Mouse (Mus musculus) lung, postnatal 0 days (tissue): ENCODE measurements at regions not wholly inside any gene's neighbourhood (a gene's known extent, or its start where the extent isn't known, plus 50 kb on each side); places are given as distances from the start of the nearest gene placed in this dataset.
A peak's percentile ranks its signal among the peaks of the same experiment; 100 is the strongest.

Experiments used
- ATAC-seq: fragments of 200-750 bp; cut with Nextera tagmentation; 2 replicates; pipeline ENCODE4 v1.8.0; 2017; ENCODE audit warnings: moderate library complexity
- DNase-seq: peaks from one replicate; pipeline ENCODE4 v3.0.0-alpha.2; 2016; ENCODE audit warnings: low spot score
- H3K27ac ChIP-seq: fragments of 300-500 bp; sonication (generic); 2 replicates; pipeline ENCODE4 v1.5.1; 2014; ENCODE audit warnings: antibody characterized with exemption, mild to moderate bottlenecking, low read length, mixed read lengths
- H3K27me3 ChIP-seq: fragments of 300-500 bp; sonication (generic); replicated peaks from 2 replicates; pipeline ENCODE4 v1.6.1; 2014; ENCODE audit warnings: low read length, mixed read lengths; ENCODE audit not compliant: insufficient read depth
- H3K36me3 ChIP-seq: fragments of 300-500 bp; sonication (generic); 2 replicates; pipeline ENCODE4 v1.6.1; 2014; ENCODE audit warnings: low read length, mixed read lengths; ENCODE audit not compliant: insufficient read depth
- H3K4me1 ChIP-seq: fragments of 300-500 bp; sonication (generic); 2 replicates; pipeline ENCODE4 v1.6.1; 2014; ENCODE audit warnings: antibody characterized with exemption, low read depth, low read length, mixed read lengths; ENCODE audit not compliant: insufficient read depth
- H3K4me2 ChIP-seq: fragments of 300-500 bp; sonication (generic); replicated peaks from 2 replicates; pipeline ENCODE4 v1.6.1; 2014; ENCODE audit warnings: low read depth, mild to moderate bottlenecking, low read length, moderate library complexity, mixed read lengths
- H3K4me3 ChIP-seq: fragments of 300-500 bp; sonication (generic); 2 replicates; pipeline ENCODE4 v1.5.1; 2014; ENCODE audit warnings: low read depth, low read length
- H3K9ac ChIP-seq: fragments of 300-500 bp; sonication (generic); replicated peaks from 2 replicates; pipeline ENCODE4 v1.6.1; 2014; ENCODE audit warnings: low read depth, mild to moderate bottlenecking
- H3K9me3 ChIP-seq: fragments of 300-500 bp; sonication (generic); 2 replicates; pipeline ENCODE4 v1.6.1; 2016; ENCODE audit warnings: low read length, mixed read lengths
- CTCF ChIP-seq: IDR thresholded peaks from 2 replicates; pipeline ENCODE4 v1.5.1; 2016; ENCODE audit warnings: antibody characterized with exemption, mild to moderate bottlenecking
- EP300 ChIP-seq: IDR thresholded peaks from 2 replicates; pipeline ENCODE4 v1.6.1; 2016; ENCODE audit warnings: antibody characterized with exemption, mild to moderate bottlenecking, control low read depth
- WGBS: fragments of 180-500 bp; shearing (Covaris S2); extraction: QIAGEN DNeasy Blood & Tissue Kit; methylation state at CpG from one replicate; pipeline ENCODE4 v1.1.7; 2014; 5-methylcytosine and 5-hydroxymethylcytosine counted together

DNA sequence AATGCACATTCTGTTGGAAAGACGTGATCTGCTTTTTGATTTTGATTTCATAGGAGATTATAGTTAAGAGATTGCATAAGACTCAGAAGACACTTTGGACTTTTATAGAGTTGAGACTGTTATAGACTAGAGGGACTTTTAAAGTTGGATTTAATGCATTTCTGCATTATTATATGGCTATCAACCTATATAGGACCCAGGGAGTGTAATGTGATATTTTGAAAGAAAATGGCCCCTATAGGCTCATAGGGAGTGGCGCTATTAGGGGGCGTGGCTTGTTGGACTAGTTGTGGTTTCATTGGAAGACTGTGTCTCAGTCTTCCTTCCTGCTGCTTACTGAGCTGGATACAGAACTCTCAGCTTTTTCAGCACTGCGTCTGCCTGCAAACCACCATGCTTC lies 186.9 kb upstream of the Igfbp7 start:
- no peaks in the 10 kb centered on the region for H3K36me3 ChIP-seq
- H3K4me2 ChIP-seq: no peak overlapping the region
- no peak overlapping the region for H3K27ac ChIP-seq
- ATAC-seq (no peak), DNase-seq (no peak)
- H3K4me1 ChIP-seq: no peaks in the 10 kb centered on the region
- H3K27me3 ChIP-seq: no peaks in the 10 kb centered on the region
- H3K9me3 ChIP-seq: no peaks in the 10 kb centered on the region
- no peak overlapping the region for H3K4me3 ChIP-seq
- 86% methylated on average over 4 of the region's 4 CpGs for WGBS
- TF ChIP-seq EP300 (no peak), CTCF (no peak)
- no peak overlapping the region for H3K9ac ChIP-seq

DNA sequence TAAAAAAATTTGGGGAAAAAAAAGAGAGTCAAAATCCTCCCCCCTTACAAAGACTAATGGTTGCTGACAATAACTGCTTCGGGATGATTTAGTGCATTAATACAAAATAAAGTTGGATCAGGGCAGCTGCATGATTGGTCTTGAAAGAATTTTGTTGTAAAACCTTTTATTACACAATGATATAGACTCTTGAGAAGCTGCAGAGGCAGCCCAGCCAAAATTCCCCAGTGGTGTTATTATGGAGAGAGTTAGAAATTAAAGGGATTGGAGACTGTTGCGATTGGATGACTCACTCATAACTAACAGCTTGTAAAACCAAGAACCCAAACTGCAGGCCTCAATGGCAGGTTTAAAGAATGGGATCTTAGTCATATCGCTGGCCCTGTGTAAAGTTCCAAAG lies 181.4 kb upstream of the Igfbp7 start:
- no peaks in the 10 kb centered on the region for H3K36me3 ChIP-seq
- no peak overlapping the region for H3K9ac ChIP-seq
- no peak overlapping the region for H3K4me3 ChIP-seq
- H3K4me1 ChIP-seq: no peaks in the 10 kb centered on the region
- ATAC-seq (no peak), DNase-seq (no peak)
- TF ChIP-seq EP300 (no peak), CTCF (no peak)
- H3K4me2 ChIP-seq: no peak overlapping the region
- H3K27me3 ChIP-seq: no peaks in the 10 kb centered on the region
- H3K9me3 ChIP-seq: no peaks in the 10 kb centered on the region
- WGBS: 88% methylated on average over 3 of the region's 3 CpGs
- H3K27ac ChIP-seq: no peak overlapping the region

DNA sequence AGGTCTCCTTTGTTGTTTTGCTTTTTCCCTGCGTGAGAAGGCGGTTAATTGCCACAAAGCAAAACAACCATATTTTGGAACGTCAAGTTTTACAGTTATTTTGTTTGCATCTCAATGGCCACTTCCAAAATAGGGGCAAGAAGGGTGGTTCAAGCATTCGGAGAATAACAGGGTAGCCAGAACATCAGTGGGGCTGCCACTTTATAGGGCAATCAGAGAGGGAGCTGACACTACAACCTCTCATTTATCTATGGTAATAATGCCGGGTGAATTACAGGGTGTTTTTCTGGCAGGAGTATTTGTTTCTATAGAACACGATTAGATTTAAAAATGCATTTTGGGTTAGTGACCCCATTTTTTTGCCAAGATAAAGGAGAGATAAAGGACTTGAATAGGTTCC lies 173.9 kb upstream of the Igfbp7 start:
- no peak overlapping the region for H3K27ac ChIP-seq
- TF ChIP-seq CTCF: no peak
- no peak for TF ChIP-seq EP300
- H3K4me3 ChIP-seq: no peak overlapping the region
- H3K36me3 ChIP-seq: no peaks in the 10 kb centered on the region
- no peaks in the 10 kb centered on the region for H3K9me3 ChIP-seq
- no peaks in the 10 kb centered on the region for H3K27me3 ChIP-seq
- ATAC-seq: no peak
- WGBS: 60% methylated on average over 6 of the region's 6 CpGs
- peaks cover 6% of the 10 kb centered on the region; the same call in 1 of the 2 replicates for H3K4me1 ChIP-seq
- no peak overlapping the region for H3K9ac ChIP-seq
- DNase-seq: no peak
- H3K4me2 ChIP-seq: 0 out of 2 replicates have a peak overlapping the region, but pooled peaks have one; percentile 22

DNA sequence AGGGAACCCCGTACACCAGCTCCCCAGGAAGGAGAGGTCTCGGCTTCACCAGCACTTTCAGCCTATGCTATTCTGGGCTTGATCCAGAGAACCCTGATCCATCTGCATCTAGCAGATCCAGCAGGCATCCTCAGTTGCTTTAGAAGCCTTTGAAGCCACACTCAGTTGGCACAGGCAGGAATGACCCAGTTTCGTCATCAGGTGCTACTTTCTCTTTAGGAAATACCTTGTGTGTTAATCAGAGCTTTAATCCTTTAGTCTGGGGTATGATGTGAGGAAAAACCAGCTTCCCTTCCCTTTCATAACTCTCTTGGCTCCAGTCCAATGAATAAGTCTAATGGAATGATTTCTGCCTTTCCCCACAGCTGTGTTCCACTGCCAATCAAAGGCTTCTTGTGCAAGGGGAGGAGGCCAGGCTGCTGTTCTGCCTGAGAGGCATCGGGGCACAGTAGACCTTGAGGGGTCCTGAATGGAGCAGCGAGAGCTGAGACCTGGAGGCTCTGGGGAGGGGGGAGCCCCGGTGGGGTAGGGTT lies 173.3 kb upstream of the Igfbp7 start:
- 25% methylated on average over 6 of the region's 6 CpGs for WGBS
- Histone ChIP-seq H3K4me2 (0 out of 2 replicates have a peak overlapping the region, but pooled peaks have one; percentile 22), H3K27ac (no peak overlapping the region)

DNA sequence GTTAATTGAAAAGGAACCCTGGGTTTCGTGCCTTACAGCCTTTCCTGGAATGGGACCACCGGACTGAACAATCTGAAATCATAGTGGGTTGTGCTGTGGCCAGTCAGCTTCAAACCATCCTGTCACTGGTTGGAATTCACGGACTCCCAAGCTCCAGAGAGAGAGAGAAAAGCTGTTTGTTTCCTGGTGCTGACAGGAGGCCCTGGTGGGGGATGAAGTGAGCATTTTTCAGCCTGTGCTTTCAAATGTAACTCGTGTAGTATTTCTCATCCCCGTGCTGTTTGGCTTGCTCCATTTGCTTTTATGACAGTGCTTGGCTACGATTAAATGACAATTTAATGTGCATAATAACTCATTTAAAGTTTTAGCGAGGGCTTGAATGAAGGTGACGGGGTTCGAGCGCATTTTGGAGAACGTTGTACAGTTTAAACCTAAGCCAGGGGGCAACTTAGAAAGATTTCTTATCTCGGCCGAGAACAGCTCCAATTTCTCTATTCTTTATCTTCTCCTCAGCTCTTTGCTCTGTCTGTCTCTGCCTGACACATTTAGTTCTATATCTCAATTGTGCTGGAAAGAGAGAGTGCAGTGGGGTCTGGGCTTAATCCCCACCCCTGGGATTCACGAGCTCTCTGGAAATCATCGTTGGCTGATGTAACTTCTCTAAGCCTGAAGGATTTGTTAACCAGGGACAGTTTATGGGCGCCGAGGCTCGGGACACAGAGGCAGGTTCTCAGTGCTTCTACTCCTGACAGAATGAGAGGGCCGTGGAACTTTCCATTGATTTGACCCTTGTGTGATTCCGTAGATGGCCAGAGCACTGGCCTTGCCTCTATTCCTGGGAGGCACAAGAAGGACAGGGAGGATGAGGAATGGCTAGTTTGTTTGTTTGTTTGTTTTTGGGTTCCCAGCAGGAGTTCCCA lies 172.2 kb upstream of the Igfbp7 start:
- H3K9me3 ChIP-seq: no peaks in the 10 kb centered on the region
- H3K9ac ChIP-seq: no peak overlapping the region
- DNase-seq (peak; percentile 32), ATAC-seq (no peak)
- no peaks in the 10 kb centered on the region for H3K27me3 ChIP-seq
- H3K4me3 ChIP-seq: no peak overlapping the region
- 42% methylated on average over 20 of the region's 20 CpGs for WGBS
- no peak for TF ChIP-seq CTCF
- no peak for TF ChIP-seq EP300
- H3K4me2 ChIP-seq: no peak overlapping the region
- peaks cover 6% of the 10 kb centered on the region; the same call in 1 of the 2 replicates for H3K4me1 ChIP-seq
- H3K36me3 ChIP-seq: no peaks in the 10 kb centered on the region
- H3K27ac ChIP-seq: no peak overlapping the region

More for the DNA sequence above, 173.3 kb upstream of the Igfbp7 start:
- ATAC-seq: peak; percentile 87
- no peaks in the 10 kb centered on the region for H3K36me3 ChIP-seq
- DNase-seq: peak; percentile 94
- H3K4me3 ChIP-seq: no peak overlapping the region
- H3K9ac ChIP-seq: no peak overlapping the region
- peaks cover 6% of the 10 kb centered on the region; the same call in 1 of the 2 replicates for H3K4me1 ChIP-seq
- no peaks in the 10 kb centered on the region for H3K9me3 ChIP-seq
- TF ChIP-seq CTCF (no peak), EP300 (no peak)
- H3K27me3 ChIP-seq: no peaks in the 10 kb centered on the region

DNA sequence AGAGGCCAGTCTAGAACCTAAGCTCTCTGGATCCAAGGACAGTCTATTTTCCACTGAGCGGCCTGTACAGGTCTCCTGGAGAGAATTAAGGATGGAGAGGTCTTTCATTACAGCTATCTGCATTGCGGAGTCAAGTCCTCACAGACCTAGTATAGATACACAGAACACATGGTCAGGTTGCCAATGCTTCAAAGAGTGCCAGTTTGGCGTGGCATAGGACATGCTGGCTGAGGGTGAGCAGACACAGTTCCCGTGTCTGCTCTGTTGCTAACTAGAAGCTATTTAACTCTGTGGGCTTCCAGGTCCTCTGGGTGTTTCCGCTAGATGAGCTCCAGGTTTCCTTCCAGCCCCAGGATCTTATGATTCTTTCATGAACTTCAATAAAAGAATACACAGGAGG lies 169.0 kb upstream of the Igfbp7 start:
- ATAC-seq: no peak
- H3K27ac ChIP-seq: no peak overlapping the region
- H3K9me3 ChIP-seq: no peaks in the 10 kb centered on the region
- peaks cover 6% of the 10 kb centered on the region; the same call in 1 of the 2 replicates for H3K4me1 ChIP-seq
- H3K4me3 ChIP-seq: no peak overlapping the region
- no peaks in the 10 kb centered on the region for H3K27me3 ChIP-seq
- DNase-seq: no peak
- 83% methylated on average over 5 of the region's 5 CpGs for WGBS
- H3K36me3 ChIP-seq: no peaks in the 10 kb centered on the region
- no peak overlapping the region for H3K4me2 ChIP-seq
- no peak overlapping the region for H3K9ac ChIP-seq
- TF ChIP-seq EP300 (no peak), CTCF (no peak)
